Mouse (Mus musculus) heart, postnatal 36 days (tissue): ENCODE measurements around the gene Slc2a6. TPM values are rescaled to one million over a fixed set of nuclear protein-coding genes. Genes with fewer than 3 reads are reported as not detected.
A peak's percentile ranks its signal among the peaks of the same experiment; 100 is the strongest.

Experiments used
- DNase-seq, 2 experiments: peaks; one replicate each; pipeline ENCODE4 v3.0.0; 2021 to 2022
- intact Hi-C: fragments of 180-260 bp; cut with DNase I; formaldehyde crosslinking; loops from one replicate; pipeline ENCODE4 v1.15.1; 2025
- total RNA-seq, 2 experiments: library from RNA; stranded (reverse); gene quantifications; 2 replicates each; pipeline ENCODE4 v1.2.3; 2021

Slc2a6 gene
- under 1 TPM in 1 of 2 experiments, not detected in 1; 0.73 TPM for total RNA-seq

GRCm38 (mm10) chr2:27027618-27028436 lies at the start of gene Slc2a6:
TSS of gene Slc2a6 (minus strand) at chr2:27027998.
- peak; percentile 78 to 81 for DNase-seq
- intact Hi-C loops: no loop called here

GRCm38 (mm10) chr2:27075485-27075884 lies 47.7 kb upstream of the Slc2a6 start:
- peak; percentile 53 to 64 for DNase-seq
- intact Hi-C loops: loop anchor here (1.0 to 2.0 kb wide), 2 partner anchors 45 to 162 kb away; no protein-coding TSS in a partner anchor

- peak; percentile 62 to 67 for DNase-seq
- intact Hi-C loops: loop anchor here (1.0 to 2.0 kb wide), 2 partner anchors 46 to 162 kb away; no protein-coding TSS in a partner anchor
Observed at GRCm38 (mm10) chr2:27074804-27075203, 47.0 kb upstream of the Slc2a6 start.

GRCm38 (mm10) chr2:27073407-27073806 lies 45.6 kb upstream of the Slc2a6 start:
- intact Hi-C loops: no loop called here
- no peak for DNase-seq

GRCm38 (mm10) chr2:27071978-27072377 lies 44.2 kb upstream of the Slc2a6 start, which contains the start of gene Mymk:
TSS of gene Mymk (minus strand) at chr2:27072179.
- intact Hi-C loops: no loop called here
- no peak for DNase-seq

- intact Hi-C loops: no loop called here
- peak; percentile 69 to 74 for DNase-seq
Observed at GRCm38 (mm10) chr2:27071137-27071536, 43.3 kb upstream of the Slc2a6 start.

- intact Hi-C loops: no loop called here
- no peak for DNase-seq
Observed at GRCm38 (mm10) chr2:27070247-27070813, 42.5 kb upstream of the Slc2a6 start.

- intact Hi-C loops: no loop called here
- no peak for DNase-seq
Observed at GRCm38 (mm10) chr2:27069646-27070045, 41.8 kb upstream of the Slc2a6 start.

- DNase-seq: no peak
- intact Hi-C loops: no loop called here
Observed at GRCm38 (mm10) chr2:27067996-27068395, 40.2 kb upstream of the Slc2a6 start.

GRCm38 (mm10) chr2:27067124-27067523 lies 39.3 kb upstream of the Slc2a6 start:
- intact Hi-C loops: no loop called here
- DNase-seq: no peak

- intact Hi-C loops: no loop called here
Observed at GRCm38 (mm10) chr2:27059187-27059586, 31.4 kb upstream of the Slc2a6 start.

GRCm38 (mm10) chr2:27058751-27059150 lies 31.0 kb upstream of the Slc2a6 start:
- intact Hi-C loops: no loop called here
- DNase-seq: no peak

More at GRCm38 (mm10) chr2:27059187-27059586, 31.4 kb upstream of the Slc2a6 start:
- DNase-seq: no peak

GRCm38 (mm10) chr2:27058251-27058650 lies 30.5 kb upstream of the Slc2a6 start:
- no peak for DNase-seq
- intact Hi-C loops: no loop called here

- intact Hi-C loops: no loop called here
- no peak for DNase-seq
Observed at GRCm38 (mm10) chr2:27049408-27049807, 21.6 kb upstream of the Slc2a6 start.

GRCm38 (mm10) chr2:27045979-27046770 lies 18.4 kb upstream of the Slc2a6 start:
- intact Hi-C loops: loop anchor here (2.0 kb wide), 1 partner anchor 33 kb away; the partner anchor contains the start of gene Adamtsl2

GRCm38 (mm10) chr2:27044641-27045040 lies 16.8 kb upstream of the Slc2a6 start:
- no peak for DNase-seq
- intact Hi-C loops: loop anchor here (2.0 kb wide), 1 partner anchor 34 kb away; the partner anchor contains the start of gene Adamtsl2

More at GRCm38 (mm10) chr2:27045979-27046770, 18.4 kb upstream of the Slc2a6 start:
- peak; percentile 79 to 86 for DNase-seq

GRCm38 (mm10) chr2:27044166-27044565 lies 16.4 kb upstream of the Slc2a6 start:
- DNase-seq: peak in 1 of 2 experiments; percentile 57
- intact Hi-C loops: loop anchor here (2.0 kb wide), 1 partner anchor 35 kb away; the partner anchor contains the start of gene Adamtsl2

GRCm38 (mm10) chr2:27043461-27043860 lies 15.7 kb upstream of the Slc2a6 start:
- intact Hi-C loops: loop anchor here (1.0 to 2.0 kb wide), 2 partner anchors 83 to 194 kb away; no protein-coding TSS in a partner anchor
- DNase-seq: peak; percentile 86 to 88

GRCm38 (mm10) chr2:27042131-27042844 lies 14.5 kb upstream of the Slc2a6 start:
- intact Hi-C loops: loop anchor here (2.0 kb wide), 1 partner anchor 85 kb away; no protein-coding TSS in a partner anchor
- DNase-seq: no peak

GRCm38 (mm10) chr2:27039286-27039685 lies 11.5 kb upstream of the Slc2a6 start:
- no peak for DNase-seq
- intact Hi-C loops: no loop called here
